Mouse (Mus musculus): ENCODE results near the gene Nagk.
A peak's percentile ranks its signal among the peaks of the same experiment; 100 is the strongest.
"Not testable (repeated sequence)": the region's sequence is repeated elsewhere in the genome, so short reads cannot be mapped to it uniquely, and the experiment has no call there.

The Nagk gene

DNA sequence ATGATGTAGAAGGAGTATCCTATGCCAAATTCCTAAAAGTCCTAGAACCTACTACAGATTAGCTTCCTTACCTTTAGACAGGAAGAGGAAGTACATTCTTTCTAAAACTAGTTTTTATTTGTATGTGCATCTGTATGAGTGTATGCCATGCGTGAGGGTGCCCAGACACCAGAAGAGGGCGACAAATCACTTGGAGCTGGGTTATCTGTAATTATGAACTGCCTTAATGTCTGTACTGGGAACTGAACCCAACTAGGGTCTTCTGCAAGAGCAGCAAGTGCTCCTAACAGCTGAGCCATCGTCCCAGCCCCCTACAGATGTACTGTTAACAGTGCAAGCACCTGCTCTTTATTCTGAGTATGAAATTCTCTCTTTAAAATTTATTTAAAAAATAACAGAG lies 21.0 kb downstream of the Nagk start:
- no peak for DNase-seq (ENCODE audit: low read depth)

DNA sequence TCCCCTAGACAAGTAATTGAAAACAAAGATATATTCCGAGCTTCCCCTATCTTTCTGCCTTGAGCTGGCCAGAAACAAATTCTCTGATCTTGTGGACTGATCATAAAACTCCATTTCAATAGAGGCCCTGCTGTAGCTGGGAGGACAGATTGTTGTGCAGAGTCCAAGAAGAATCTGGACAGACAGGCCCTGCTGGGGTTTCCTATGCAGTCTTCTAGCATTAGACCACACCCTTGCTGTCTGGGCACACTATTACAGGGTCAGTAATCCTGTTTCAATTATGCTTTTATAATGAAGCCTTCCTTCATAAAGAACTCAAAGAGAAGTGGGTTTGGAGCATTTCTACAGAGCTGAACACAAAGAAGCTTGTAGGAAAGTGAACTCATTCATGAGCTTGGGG lies 24.2 kb downstream of the Nagk start:
- DNase-seq (ENCODE audit: low read depth): no peak

DNA sequence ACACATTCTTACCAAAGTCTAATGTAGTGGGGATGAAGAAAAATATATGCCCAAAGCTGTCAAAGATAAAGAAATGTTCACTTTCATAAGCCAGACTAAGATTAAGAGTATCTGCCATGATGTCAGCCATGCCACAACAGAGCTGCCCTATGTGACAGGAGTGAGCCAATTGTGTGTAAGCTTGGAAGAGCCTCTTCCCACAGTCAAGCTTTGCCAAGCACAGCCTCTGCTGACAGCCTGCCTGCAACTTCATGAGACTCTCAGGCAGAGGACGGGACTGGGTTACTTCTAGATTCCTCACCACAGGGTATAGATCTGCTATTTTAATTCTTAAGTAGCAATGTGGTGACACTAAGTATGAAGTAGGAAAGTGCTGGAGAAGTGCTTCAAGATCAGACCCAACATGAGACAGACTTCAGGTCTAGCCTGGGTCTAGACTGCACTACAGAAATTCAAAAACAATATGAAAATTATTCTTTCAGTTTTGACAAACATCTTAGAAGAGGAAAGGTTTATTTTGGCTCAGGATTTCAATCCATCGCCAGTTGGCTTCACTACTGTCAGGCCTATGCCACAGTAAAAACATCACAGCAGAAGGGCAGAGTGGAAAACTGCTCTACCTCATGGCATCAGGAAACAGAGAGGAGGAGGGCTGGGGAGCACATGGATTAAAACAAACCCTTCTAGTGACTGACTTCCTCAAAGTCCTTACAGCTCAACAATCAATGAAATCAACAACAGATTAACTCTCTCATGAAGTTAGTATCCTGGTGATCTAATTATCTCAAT lies 26.1 kb downstream of the Nagk start:
- DNase-seq (ENCODE audit: low read depth): no peak

DNA sequence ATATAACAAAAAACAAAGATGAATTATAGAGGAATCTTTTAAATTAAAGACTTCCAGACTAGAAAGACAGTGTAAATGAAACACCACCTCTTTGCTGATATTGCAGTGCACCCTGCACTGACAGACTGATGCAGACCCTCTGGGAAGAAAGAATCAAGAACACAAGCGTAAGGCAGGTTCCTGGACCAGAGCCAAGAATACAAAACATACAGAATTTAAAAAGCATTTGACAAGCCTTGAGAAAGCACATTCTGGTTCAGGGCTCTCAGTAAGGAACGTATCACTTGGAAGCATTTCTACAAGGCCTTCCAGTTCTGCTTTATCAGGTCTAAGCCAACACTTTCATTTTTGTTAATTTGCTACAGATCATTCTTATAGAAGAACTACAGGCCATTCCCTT lies 27.1 kb downstream of the Nagk start:
- DNase-seq (ENCODE audit: low read depth): no peak

DNA sequence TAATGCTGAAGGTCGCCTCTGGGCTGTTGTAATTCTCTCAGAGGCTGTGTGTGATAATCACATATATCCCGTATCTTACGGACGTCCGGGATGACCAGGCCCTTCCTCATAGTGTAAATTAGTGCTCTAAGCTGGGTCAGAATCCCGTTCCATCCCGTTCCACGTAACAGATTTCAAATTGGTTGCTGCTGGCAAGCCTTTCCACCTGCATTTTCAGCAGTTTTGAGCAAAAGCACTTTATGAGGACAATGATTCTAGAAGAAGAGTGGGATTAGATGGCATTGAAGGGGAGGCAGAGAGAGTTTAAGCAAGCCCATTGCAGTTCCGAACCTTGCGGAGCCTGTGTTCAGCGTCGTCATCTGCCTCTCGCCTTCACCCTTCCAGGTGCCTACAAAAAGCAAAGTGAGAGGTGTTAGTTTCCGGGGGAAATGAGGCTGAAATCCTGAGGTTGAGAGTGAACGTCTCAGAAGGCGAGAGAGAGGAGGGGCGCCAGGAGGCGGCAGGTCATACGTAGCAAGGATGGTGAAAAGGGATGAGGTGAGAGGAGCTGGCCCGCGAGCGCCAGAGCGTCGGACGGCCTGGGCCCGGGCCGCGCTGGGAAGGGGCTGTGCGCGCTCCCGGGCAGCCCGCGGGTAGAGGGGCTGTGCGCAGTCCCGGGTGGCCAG lies 36.3 kb downstream of the Nagk start:
- no peak for DNase-seq (ENCODE audit: low read depth)

DNA sequence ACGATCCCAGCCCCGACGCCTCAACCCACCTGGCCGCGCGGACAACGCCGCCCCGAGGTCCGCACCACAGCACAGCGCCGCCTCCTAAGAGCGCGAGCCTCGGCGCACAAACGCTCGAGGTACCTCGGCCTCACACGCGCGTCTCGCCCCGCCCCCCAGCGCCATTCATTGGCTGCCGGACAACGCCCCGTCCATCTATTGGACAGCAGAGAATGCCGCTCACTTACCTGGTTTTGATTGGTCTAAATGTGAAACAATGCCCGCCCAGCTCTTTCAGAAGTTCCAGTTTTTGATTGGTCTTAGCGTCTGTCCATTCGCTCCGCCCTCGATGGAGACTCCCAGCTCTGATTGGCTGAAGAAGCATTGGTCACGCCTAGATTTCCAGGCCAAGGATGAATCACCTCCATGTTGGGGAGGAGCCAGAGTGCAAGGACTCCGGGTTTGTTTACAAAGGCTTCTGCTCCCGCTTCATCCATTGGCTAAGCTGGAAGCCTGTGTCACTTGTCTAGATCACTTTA lies 36.9 kb downstream of the Nagk start, which contains the start of gene Paip2b:
Gene Paip2b (minus strand): TSS at position 136 of the 518 bp plus-strand sequence.
- peak; percentile 99 for DNase-seq (ENCODE audit: low read depth)

DNA sequence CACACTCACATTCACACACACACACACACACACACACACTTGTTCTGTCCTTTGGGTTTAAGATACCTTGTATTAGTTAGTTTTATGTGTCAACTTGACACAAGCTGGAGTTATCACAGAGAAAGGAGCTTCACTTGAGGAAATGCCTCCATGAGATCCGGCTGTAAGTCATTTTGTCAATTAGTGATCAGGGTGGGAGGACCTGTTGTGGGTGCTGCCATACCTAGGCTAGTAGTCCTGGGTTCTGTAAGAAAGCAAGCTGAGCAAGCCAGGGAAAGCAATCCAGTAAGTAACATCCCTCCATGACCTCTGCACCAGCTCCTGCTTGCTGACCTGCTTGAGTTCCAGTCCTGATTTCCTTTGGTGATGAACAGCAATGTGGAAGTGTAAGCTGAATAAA lies 37.6 kb downstream of the Nagk start:
- DNase-seq (ENCODE audit: low read depth): not testable (repeated sequence)

DNA sequence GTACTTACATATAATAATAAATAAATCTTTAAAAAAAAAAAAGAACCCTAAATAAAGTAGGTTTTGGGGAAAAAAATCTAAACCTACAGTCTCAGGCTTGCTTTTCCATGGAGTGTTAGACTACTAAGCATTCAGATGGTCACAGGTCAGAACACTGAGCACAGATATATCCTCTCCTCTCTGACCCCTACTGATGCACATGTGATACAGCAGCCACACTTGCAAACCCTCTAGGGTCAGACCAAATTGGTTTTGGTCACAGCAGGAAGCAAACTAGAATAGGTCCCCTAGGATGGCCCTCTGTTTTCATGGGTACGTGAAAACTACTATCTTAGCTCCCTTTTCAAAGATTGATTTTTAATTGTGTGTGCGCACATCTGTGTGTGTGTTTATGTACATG lies 42.0 kb downstream of the Nagk start:
- no peak for DNase-seq (ENCODE audit: low read depth)

DNA sequence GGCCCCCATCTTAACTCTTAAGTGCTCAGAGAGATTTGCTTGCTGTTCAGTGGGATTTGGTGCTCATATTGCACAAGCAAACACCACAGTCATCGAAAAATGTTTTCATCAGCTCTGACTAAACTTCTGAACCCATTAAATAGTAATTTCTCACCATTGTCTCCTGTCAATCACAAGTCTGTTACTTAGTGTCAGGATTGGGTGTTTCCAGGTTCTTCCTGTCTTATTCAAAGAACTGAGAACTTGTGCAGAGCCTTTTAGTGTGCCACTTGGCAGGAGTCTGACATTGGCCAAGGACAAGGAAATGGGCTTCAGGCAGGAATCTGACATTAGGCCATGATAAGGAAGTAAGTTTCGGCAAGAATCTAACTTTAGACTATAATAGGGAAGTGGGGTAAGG lies 43.3 kb downstream of the Nagk start:
- no peak for DNase-seq (ENCODE audit: low read depth)

DNA sequence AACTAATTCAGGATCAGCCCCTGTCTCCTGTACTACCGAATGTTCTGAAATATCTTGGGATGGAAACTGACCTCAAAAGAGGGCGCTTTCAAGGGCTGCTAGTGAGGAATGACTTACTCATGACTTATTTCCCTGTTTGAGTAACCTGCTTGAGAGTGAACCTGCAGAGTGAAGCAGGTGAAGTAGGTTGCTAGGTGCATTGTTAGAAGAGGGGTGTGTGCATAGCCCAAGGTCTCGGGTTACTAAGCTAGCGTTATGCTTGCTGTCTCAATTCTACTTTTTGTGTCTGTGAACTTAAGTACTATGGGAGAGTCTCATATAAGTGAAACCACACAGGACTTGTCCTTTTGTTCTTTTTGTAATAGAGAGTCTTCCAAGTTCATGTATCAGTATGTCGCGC lies 45.3 kb downstream of the Nagk start:
- no peak for DNase-seq (ENCODE audit: low read depth)

DNA sequence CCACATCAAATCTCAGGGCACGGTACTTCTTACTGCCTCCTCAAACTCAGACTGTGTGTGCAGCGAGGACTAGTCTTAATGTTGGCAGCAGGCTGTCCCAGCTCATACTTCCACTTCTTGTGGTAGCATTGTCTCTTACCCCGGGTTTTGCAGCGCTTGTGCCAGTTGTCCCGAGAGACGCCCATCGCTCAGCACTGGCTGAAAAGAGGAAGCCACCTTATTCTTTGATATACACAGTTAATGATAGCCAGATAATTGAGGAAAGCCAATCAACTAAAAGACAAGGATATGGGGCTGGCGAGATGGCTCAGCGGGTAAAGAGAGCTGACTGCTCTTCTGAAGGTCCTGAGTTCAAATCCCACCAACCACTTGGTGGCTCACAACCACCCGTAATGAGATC lies 50.1 kb downstream of the Nagk start:
- no peak for DNase-seq (ENCODE audit: low read depth)

DNA sequence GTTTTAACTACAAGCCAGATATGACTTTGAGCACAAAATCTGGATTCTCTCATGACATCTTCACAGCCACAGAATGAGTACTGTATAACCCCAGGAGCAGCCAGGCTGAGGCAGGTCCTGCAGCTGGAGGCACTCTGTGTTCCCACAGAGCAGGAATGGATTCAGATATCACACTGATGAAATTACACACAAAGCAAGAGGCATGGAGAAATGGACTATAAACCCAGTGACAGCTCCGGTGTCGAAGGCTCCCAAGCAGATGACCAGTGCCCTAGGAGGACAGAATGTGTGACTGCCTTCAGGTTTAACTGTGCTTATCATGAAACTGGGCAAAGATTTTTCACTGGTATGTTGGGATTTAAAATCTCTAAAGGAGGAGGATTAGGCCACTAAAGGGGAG lies 51.4 kb downstream of the Nagk start:
- DNase-seq (ENCODE audit: low read depth): no peak

DNA sequence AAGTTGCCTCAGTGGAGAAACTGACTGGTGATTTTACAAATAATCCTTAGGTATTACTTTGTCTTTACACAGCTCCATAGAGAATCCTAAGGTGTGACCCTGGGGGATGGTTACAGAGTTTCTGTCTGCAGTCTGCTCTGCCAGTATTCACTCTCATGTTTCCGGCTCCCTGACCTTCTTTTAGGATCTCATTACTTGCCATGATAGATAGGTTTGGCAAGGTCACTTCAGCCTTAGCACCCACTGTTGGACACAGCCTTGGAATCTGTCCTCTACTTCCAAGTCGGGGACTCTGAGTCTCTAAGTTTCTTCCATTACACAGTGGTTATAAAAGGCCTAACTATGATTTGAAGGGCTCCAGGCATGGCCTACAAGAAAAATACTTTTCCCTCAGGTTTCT lies 54.7 kb downstream of the Nagk start:
- DNase-seq (ENCODE audit: low read depth): no peak

All from c-Kit-positive CD71-negative TER-119-negative erythroid progenitor cells, embryonic 14.5 days (primary cell).